Mouse (Mus musculus): ENCODE measurements around the gene Ubald2.
"Not testable (repeated sequence)": the region's sequence is repeated elsewhere in the genome, so short reads cannot be mapped to it uniquely, and the experiment has no call there.

Gene Ubald2

GRCm38 (mm10) chr11:116416196-116416943 is 17.5 kb upstream of the Ubald2 start:
- no peak for DNase-seq (ENCODE audit: low read depth, low spot score)

- no peak for DNase-seq (ENCODE audit: low read depth, low spot score)
These were observed 16.8 kb upstream of the Ubald2 start for GRCm38 (mm10) chr11:116417054-116417453.

DNA sequence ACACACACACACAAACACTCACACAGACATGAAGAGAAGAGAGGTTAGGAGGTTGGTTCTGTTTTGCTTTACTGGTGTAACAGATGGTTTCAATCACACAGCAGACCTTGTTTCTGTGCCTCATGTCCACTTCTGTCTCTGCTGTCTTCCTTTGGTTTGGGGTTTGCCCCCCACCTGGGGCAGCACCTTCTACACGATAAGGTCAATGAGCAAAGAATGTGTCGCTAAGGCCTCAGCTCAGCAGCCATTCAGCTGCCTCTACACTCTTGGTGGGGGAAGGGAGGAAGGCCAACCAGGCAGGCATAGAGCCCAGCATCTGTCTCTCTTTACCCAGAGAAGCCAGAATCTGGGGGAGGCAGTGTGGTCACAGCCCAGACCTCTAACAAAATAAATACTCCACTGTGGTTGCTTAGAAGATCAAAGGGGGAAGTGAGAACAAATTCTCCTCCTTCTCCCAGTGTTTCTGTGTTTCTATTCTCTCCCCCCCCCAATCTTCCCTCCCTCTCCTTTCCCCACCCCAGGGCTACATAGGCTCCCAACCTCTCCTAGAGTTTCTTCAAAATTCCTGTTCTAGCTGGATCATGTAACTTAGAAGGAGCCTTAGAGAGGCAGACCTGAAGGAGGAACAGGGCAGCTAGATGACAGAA is 15.6 kb upstream of the Ubald2 start:
- no peak for DNase-seq (ENCODE audit: low read depth, low spot score)

DNA sequence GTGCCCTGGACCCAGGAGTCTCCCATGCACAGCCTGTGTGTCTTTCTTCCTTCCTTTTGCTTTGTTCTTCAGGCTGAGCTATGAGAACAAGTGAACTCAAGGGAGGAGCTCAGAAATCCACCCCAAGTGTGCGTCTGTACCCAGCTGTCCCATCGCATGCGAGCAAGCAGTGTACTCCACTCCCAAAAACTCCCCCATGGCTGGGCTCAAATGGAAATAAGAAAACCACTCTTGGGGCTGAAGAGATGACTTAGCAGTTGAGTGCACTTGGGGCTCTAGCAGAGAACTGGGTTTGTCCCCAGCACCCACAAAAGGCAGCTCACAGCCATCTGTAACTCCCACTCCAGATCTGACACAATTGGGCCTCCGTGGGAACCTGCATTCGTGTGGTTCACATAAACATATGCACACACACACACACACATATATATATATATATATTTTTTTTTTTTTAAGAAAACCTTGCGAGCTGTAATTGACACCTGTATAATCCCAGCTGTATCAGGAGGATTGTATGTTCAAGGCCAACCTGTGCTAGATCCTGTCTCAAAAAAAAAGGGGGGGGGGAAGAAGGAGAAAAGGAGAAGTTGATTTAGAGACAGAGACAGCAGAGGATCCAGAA is 14.9 kb upstream of the Ubald2 start:
- DNase-seq (ENCODE audit: low read depth, low spot score): no peak

DNA sequence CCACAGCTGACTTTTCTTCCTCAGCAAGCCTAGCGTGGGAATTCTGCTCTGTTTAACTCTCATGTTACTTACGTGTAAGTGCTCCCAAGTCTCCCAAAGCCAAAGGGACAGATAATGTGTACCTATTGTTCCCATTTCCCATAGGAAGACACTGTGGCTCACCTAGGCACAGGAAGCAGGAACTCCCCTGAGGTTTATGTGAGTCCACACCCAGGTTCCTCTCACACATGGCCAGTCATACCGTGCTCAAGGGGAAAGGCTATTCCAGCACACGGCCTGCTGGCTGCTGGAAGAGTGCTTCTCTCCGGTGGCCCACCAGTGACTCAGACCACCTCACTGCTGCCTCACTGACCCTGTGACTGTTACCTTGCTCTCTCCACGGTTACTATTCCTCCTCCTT is 12.8 kb upstream of the Ubald2 start:
- no peak for DNase-seq (ENCODE audit: low read depth, low spot score)

DNA sequence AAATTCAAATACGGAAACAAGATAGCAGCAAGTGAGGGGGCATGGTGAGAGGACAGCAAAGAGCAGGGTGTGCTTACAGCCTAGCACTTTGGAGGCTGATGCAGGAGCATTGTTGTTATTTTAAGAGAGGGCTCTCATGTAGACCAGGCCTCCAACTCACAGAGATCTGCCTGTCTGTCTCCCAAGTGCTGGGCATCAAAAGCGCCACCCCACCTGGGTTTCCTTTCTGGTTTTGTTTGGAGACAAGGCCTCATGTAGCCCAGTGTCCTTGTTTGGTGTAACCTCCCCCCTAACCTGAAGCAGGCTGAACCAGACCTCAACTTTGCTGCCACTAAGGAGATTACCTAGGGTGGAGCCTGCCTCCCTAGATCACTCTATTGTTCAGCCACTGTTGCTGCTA is 11.3 kb upstream of the Ubald2 start:
- no peak for DNase-seq (ENCODE audit: low read depth, low spot score)

DNA sequence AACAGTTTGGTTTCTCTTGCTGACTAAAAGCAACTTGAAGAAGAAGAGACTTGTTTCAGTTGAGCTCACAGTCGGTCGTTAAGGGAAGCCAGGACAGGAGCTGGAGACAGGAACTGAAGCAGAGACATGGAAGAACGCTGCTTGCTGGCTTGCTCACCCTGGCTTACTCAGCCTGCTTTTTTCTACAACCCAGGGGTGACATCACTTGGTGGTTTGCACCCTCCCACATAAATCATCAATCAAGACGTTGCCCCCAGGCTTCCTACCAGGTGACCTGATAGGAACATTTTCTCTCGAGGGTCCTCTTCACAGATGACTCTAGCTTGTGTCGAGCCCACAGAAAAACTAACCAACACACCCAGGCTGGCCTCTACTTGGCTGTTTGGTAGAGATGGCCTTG is 10.7 kb upstream of the Ubald2 start:
- DNase-seq (ENCODE audit: low read depth, low spot score): no peak

GRCm38 (mm10) chr11:116423782-116424620 is 9.9 kb upstream of the Ubald2 start:
- no peak for DNase-seq (ENCODE audit: low read depth, low spot score)

GRCm38 (mm10) chr11:116424621-116425407 is 9.1 kb upstream of the Ubald2 start:
- DNase-seq (ENCODE audit: low read depth, low spot score): no peak

- DNase-seq (ENCODE audit: low read depth, low spot score): not testable (repeated sequence)
These were observed 7.6 kb upstream of the Ubald2 start for GRCm38 (mm10) chr11:116426328-116426727.

DNA sequence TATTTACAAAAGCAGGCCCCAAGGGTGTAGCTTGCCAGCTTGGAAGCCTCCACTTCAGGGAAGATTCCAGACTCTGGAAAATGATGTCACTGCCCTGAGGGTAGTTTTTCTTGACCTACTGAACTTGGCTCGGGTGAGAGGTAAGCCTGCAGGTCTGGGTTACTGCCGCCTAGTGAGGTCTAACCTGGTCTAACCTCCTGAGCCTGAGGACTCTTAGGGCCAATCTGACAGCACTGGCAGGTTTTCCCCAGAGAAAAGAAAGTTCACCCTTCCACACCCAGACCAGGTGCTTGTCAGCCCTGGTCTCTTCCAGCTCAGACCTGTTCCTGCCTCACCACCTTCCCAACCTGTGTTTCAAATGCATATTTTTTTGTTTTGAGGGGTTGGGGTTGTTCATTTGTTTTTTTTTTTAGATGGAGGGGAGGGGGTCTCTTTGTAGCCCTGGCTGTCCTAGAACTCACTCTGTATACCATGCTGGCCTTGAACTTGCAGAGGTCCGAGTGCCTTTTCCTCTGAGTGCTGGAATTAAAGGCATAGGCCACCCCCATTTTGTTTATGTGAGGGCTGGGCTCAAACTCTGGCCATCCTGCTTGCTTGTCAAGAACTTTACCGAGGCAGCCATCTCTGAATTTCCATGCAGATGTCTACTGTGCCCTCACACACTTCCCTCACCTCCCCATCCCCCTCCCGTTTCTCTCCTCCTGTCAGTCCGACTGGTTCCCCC is 6.9 kb upstream of the Ubald2 start:
- peak; percentile 75 for DNase-seq (ENCODE audit: low read depth, low spot score)

DNA sequence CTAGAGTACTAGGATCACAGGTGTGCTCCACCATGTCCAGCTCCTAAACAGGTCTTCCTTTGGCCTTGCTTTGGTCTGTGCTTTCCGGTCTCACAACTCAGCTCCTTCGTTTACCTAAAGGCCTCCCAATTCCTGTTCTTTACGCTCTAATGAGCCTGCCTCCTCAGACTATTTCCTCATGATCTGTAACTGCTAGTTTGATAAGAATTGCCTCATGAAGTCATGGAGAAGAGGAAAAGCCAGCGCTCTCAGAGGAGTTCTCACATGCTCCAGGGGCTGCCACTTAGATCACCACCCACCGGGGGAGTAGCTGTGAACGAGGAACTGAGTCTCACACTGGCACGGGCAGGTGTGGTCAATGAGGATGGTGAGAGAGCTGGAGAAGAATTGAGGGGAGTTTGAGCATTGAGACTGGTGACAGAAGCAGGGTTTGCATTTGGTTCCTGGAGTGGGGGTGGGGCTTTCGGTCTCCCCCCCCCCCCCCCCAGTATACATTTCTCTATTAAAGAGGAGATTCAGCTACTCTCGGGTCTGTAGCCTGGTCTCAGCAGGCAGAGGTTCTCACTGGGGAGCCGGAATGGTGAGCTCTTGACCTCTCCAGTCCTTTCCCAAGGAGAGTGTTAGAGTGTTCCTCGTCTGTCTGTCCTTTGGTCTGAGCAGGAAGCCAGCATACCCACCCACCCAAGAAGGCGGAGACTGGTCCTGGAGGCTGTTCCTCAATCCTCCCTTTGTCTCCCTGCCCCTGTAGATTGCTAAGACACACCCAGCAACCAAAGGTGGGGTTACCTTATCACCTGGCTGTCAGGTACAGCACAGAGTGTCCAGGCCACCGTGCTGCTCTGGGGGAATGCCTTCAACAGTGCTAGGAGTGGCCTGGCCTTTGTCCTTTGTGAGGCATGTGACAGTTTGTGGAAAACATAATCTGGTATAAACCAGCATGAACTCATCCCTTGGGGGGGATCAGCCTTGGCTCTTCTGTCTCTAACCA is 4.7 kb upstream of the Ubald2 start:
- DNase-seq (ENCODE audit: low read depth, low spot score): no peak

DNA sequence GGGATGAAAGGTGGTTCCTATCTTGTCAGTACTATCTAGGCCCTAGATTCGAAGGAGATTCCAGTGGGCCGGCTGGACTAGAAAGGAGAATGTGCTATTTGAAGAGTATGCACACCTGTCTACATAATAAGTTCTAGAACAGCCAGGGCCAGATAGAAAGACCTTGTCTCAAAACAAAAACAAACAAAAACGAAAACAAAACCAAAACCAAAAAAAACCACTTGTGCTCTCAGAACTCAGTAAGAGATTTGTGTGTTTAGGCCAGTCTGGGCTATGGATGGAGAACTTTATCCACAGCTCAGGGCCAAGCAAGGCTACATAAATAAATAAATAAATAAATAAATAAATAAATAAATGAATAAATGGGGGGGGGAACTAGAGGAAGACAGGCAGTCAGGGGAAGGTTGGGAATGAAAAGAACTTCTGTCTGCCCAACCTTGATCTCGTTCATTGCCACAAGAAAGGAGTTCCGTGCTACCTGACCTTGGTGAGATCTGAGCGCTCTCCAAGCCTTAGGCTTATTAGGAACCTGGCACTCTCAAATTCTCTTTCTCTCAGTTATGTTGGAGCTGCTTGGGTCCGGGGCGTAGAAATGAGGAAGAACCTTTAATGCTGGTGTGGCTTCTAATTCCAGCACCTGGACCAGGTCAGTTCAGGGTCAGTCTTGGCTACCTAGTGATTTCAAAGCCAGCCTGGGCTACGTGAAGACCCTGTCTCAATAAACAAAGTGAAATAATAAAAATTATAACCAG is 3.9 kb upstream of the Ubald2 start:
- no peak for DNase-seq (ENCODE audit: low read depth, low spot score)

DNA sequence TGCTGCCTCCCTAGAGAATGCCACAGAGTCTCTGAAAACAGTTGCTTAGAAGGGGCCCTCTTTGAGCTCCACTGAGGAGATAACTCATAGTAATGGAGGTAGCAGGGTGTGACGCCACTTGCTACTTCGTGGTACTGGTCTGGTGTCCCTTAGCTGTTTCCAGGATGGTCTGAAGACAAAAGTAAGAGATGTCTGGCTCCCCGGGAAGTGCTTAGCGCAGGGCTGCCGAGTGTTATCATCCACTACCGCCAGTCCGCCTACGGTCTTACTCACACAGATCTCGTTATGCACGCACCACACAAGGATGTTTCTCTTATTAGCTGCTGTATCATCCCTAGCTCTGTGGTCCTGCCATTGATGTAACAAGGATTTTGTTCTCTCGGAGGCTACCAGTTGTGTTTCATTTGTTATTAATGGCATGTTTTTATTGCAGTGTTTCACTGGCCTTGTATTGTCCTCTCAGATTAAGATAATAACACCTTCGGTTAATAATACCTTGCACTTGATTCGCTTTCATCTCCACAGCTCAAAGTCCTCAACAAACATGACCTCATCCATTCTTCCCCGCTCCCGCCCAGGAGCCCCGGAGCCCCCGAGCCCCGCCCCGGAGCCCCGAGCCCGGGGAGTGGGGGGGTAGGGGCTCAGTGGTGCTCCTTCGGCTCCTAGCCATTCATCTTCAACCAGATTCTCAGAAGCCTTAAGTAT is 3.0 kb upstream of the Ubald2 start:
- DNase-seq (ENCODE audit: low read depth, low spot score): no peak

DNA sequence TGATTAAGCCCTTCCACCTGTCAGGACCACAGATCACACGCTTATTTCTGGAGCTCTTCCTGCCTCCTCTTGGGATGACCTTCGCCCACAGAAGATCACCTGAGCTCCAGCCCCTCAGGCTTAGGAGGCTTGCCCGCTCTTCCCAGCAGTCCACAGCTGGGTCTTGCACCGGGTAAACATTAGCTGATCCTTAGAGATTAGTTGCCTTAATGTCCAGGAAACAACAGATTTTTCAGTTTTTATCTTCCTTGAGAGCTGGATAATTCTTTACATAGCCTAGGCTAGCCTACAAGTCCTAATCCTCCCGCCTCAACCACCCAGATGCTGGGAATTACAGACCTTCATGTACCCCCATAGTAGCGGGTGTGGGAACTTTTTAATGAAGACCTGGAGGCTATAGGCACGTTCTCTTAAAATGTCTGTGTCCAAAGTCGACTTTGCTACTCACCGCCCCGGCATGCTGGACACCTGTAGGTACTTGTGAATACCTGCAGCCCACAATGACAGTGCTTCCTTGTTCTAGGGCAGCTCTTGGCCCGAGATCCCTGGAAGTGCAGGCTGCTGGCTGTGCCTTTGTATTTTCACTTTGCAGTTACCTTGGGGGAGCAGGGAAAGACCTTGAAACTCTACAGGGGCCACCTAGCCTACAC is 2.3 kb upstream of the Ubald2 start:
- no peak for DNase-seq (ENCODE audit: low read depth, low spot score)

DNA sequence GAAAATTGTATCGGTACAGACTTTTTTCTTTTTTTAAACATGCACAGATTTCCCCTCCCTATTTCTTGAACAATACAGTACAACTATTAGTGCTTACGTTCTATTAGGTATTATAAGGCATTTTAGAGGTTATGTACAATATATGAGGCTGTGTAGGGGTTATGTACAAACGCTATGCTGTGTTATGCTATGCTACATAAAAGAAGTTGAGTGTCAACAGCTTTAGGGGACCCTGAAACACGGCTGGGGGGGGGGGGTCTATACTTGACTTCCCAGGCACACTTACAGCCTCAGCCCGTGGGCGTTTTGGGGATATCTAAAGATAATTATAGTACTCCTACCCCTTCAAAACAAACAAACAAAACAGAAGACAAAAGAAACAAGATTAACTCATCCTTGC is 1.8 kb upstream of the Ubald2 start:
- no peak for DNase-seq (ENCODE audit: low read depth, low spot score)

DNA sequence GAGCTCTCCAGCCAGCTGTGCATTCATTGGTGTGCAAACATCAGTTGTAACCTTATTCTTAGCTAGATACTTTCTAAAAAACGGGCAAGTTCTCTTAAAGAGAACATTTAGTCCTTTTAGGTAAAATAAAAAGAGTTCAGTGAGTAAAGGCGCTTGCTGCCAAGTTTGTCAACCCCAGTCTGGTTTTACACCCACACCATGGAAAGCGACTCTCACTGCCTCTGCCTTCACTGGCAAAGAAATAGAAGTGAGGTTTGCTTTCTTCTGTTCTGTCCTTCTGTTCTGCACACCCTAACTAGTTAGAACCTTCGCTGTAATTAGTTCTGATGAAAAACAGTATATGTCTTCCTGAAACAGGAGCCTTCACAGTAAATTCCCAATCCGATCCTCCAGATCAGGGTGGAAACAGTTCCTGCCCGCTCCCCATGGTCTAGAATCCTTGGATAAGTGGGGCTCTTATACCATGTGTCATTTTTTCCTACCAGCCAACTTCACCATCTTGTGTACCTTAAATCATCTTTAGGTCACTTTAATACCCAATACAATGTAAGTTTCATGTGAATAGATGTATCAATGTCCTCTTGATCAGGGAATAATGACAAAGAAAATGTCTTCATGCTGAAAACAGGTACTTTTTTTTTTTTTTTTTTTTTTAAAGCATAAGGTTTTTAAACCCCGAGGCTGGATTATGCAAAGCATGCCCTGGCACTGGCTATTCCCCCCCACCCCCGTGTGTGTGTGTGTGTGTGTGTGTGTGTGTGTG is 1.1 kb upstream of the Ubald2 start:
- no peak for DNase-seq (ENCODE audit: low read depth, low spot score)

Data from WW6 (cell line).